Mouse (Mus musculus) embryo, embryonic 11.5 days (tissue): ENCODE measurements around the gene Hsd17b3.

ENCODE experiments used
- DNase-seq: peaks from one replicate; pipeline ENCODE4 v3.0.0-alpha.2; 2012; ENCODE audit warnings: low read depth, low spot score

Hsd17b3 gene

GRCm38 (mm10) chr13:64089130-64089529 is at the start of gene Hsd17b3:
Gene Hsd17b3 (minus strand): TSS chr13:64089230.
- no peak for DNase-seq

- no peak for DNase-seq
Measured at GRCm38 (mm10) chr13:64129616-64130375, 40.8 kb upstream of the Hsd17b3 start.

- DNase-seq, result no peak
Measured at GRCm38 (mm10) chr13:64128858-64129615, 40.0 kb upstream of the Hsd17b3 start, which contains the start of gene Slc35d2. Gene Slc35d2 (minus strand): TSS chr13:64129368.

- no peak for DNase-seq
Measured at GRCm38 (mm10) chr13:64126316-64126715, 37.3 kb upstream of the Hsd17b3 start.

- DNase-seq, result no peak
Measured at GRCm38 (mm10) chr13:64124886-64125285, 35.9 kb upstream of the Hsd17b3 start.

GRCm38 (mm10) chr13:64123491-64124188 is 34.6 kb upstream of the Hsd17b3 start:
- DNase-seq, result no peak

GRCm38 (mm10) chr13:64120760-64121159 is 31.7 kb upstream of the Hsd17b3 start:
- no peak for DNase-seq

- DNase-seq, result no peak
Measured at GRCm38 (mm10) chr13:64117442-64117841, 28.4 kb upstream of the Hsd17b3 start.

- DNase-seq, result no peak
Measured at GRCm38 (mm10) chr13:64110421-64110820, 21.4 kb upstream of the Hsd17b3 start.

- no peak for DNase-seq
Measured at GRCm38 (mm10) chr13:64108381-64108850, 19.4 kb upstream of the Hsd17b3 start.

GRCm38 (mm10) chr13:64107535-64107934 is 18.5 kb upstream of the Hsd17b3 start:
- DNase-seq, result peak; percentile 40

GRCm38 (mm10) chr13:64107105-64107504 is 18.1 kb upstream of the Hsd17b3 start:
- no peak for DNase-seq

GRCm38 (mm10) chr13:64105690-64106089 is 16.7 kb upstream of the Hsd17b3 start:
- no peak for DNase-seq

- no peak for DNase-seq
Measured at GRCm38 (mm10) chr13:64100186-64100585, 11.2 kb upstream of the Hsd17b3 start.

GRCm38 (mm10) chr13:64098992-64099391 is 10.0 kb upstream of the Hsd17b3 start:
- no peak for DNase-seq

- peak; percentile 63 for DNase-seq
Measured at GRCm38 (mm10) chr13:64093341-64093740, 4.3 kb upstream of the Hsd17b3 start.

GRCm38 (mm10) chr13:64092752-64093151 is 3.7 kb upstream of the Hsd17b3 start:
- no peak for DNase-seq

- DNase-seq, result no peak
Measured at GRCm38 (mm10) chr13:64092141-64092540, 3.1 kb upstream of the Hsd17b3 start.

GRCm38 (mm10) chr13:64091006-64091405 is 2.0 kb upstream of the Hsd17b3 start:
- no peak for DNase-seq

- no peak for DNase-seq
Measured at GRCm38 (mm10) chr13:64090278-64090677, 1.2 kb upstream of the Hsd17b3 start.

GRCm38 (mm10) chr13:64088057-64088456 is 973 bp downstream of the Hsd17b3 start:
- DNase-seq, result no peak

- no peak for DNase-seq
Measured at GRCm38 (mm10) chr13:64086036-64086435, 3.0 kb downstream of the Hsd17b3 start.
